Mouse (Mus musculus) liver, postnatal 0 days (tissue): ENCODE measurements around the gene Dtnb.

Experiments used
- CTCF ChIP-seq: sonication (generic); IDR thresholded peaks from 2 replicates; pipeline ENCODE4 v1.5.1; 2016; ENCODE audit warnings: antibody characterized with exemption, low read depth
- EP300 ChIP-seq: IDR thresholded peaks from 2 replicates; pipeline ENCODE4 v1.6.1; 2016; ENCODE audit warnings: antibody characterized with exemption, low read depth, mild to moderate bottlenecking

DNA sequence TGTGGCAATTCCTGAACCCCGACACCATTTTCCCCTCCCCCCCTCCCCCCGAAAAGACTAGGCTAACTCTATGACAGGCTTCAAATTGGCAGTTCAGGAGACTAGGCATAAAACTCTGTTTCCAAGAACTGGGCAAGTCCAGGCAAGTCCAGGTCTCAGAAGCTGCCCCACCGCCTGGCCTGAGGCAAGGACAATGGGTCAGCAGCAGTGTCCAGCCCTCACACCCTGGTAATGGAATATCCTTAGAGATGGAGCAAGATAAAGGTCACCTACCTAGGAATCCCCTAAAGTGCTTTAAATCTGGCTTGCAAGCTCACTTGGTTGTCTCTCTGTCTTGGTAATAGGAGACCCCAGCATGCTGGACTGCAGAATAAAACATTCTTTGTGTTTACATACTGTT, 24.3 kb upstream of the Dtnb start:
- TF ChIP-seq EP300 (no peak), CTCF (no peak)
